Mouse (Mus musculus): ENCODE results near the gene Trp53rkb. TPM values are rescaled to one million over a fixed set of nuclear protein-coding genes. Genes with fewer than 3 reads are reported as not detected.
"Not testable (repeated sequence)": the region's sequence is repeated elsewhere in the genome, so short reads cannot be mapped to it uniquely, and the experiment has no call there.

Gene Trp53rkb
- polyA plus RNA-seq (2016; fragmentation: Nextera tagmentation; extraction: Ambion mirVana), result 8.0 and 13.3 TPM in 2 replicates

DNA sequence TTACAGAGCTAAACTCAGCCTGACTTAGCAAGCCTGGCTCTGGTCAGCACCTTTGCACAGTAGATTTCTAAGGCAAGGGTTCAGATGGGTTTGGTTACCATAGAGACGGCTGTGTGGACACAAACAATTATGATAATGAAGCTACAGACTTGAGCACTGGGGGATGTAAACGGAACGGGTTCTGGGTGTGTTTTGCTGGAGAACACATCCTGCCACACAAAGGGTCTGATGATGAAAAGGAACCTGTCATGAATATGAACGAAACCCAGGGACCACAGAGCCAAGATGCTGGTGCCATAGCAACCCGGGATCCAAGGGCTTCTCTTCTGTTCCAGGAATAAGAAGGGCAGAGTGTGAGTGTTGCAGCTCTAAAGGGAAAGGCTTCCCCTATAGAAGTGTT is at the start of gene Trp53rkb:
TSS of gene Trp53rkb (plus strand) at position 177 of the 400 bp plus-strand sequence.
- Histone ChIP-seq H3K9me3 (no peaks in the 10 kb centered on the region), H3K27ac (peak within 1 kb of the TSS; percentile 88), H3K36me3 (peaks cover 16% of the 10 kb centered on the region), H3K27me3 (ENCODE audit: insufficient read depth, poor library complexity, severe bottlenecking) (no peaks in the 10 kb centered on the region), H3K4me3 (peak within 1 kb of the TSS; percentile 81), H3K4me1 (peaks cover 15% of the 10 kb centered on the region)
- 85% methylated on average over 5 of the region's 5 CpGs for WGBS
- no peak for DNase-seq (ENCODE audit: low spot score)

DNA sequence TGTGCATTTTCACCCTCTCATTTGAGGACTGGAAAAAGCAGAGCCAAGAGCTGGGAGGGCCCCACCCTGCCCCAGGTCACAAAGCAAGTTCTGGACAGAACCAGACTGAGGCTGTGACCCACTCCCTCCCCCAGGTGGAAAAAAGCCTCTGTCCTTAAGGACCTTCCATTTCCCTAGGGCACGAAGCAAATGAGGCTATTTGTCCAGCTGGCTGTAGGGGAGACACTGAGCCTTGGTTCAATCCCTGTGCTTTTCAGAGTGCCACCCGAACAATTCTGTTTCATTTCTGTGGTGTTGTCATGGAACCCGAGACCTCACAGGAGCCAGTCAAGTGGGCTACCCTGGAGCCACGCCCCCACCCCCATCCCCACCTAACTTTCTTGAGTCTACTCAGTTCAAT is 48.8 kb upstream of the Trp53rkb start:
- Histone ChIP-seq H3K27me3 (ENCODE audit: insufficient read depth, poor library complexity, severe bottlenecking) (no peaks in the 10 kb centered on the region; the same call in 1 of the 2 replicates), H3K27ac (no peak overlapping the region), H3K4me1 (peaks cover 14% of the 10 kb centered on the region; the same call in 1 of the 2 replicates), H3K36me3 (no peaks in the 10 kb centered on the region), H3K4me3 (no peak overlapping the region), H3K9me3 (no peaks in the 10 kb centered on the region)
- no peak for DNase-seq (ENCODE audit: low spot score)
- 54% methylated on average over 4 of the region's 4 CpGs for whole genome bisulfite sequencing

DNA sequence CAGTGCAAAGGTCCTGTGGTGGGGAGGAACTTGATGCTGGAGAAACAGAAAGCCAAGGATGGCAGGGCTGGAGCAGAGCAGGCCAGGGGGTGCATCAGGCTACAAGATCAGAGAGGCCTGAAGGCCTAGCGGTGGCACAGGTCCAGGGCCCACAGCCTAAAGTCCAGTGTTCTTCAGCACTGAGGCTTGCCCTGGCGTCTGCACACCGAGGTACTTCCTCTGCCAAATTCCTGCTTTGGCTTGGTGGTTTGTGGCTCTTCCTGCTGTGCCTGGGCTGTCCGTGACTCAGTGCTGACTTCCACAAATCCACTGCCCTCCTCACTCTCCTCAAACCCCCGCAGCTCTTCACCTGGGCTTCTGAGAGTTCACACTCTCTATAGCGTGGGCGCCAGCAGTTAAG is 47.9 kb upstream of the Trp53rkb start:
- no peak for DNase-seq (ENCODE audit: low spot score)
- 68% methylated on average over 7 of the region's 7 CpGs for WGBS
- no peak overlapping the region for H3K4me3 ChIP-seq
- H3K27me3 ChIP-seq (ENCODE audit: insufficient read depth, poor library complexity, severe bottlenecking), result no peaks in the 10 kb centered on the region; the same call in 1 of the 2 replicates
- H3K4me1 ChIP-seq, result peaks cover 14% of the 10 kb centered on the region; the same call in 1 of the 2 replicates
- no peaks in the 10 kb centered on the region for H3K9me3 ChIP-seq
- H3K36me3 ChIP-seq, result no peaks in the 10 kb centered on the region
- no peak overlapping the region for H3K27ac ChIP-seq

DNA sequence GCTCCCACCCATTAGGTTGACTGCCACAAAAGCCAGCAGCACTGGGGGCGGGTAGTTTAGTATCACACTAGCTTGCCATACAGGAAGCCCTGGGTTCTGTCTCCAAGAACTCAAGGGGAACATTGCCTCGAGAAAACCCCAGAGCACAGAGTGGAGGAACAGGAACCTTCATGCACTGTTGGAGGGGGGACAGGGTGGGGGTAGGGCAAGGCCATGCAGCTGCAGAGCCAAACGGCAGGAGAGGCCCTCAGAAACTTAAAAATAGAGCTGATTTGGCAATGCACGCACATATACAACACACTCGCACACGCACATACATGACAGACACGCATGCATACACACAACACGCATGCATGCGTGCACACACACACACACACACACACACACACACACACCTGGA is 46.5 kb upstream of the Trp53rkb start:
- Histone ChIP-seq H3K4me1 (peaks cover 14% of the 10 kb centered on the region; the same call in 1 of the 2 replicates), H3K4me3 (no peak overlapping the region), H3K27me3 (ENCODE audit: insufficient read depth, poor library complexity, severe bottlenecking) (no peaks in the 10 kb centered on the region; the same call in 1 of the 2 replicates), H3K9me3 (no peaks in the 10 kb centered on the region), H3K27ac (no peak overlapping the region), H3K36me3 (no peaks in the 10 kb centered on the region)
- 80% methylated on average over 9 of the region's 9 CpGs for WGBS
- DNase-seq (ENCODE audit: low spot score), result no peak

DNA sequence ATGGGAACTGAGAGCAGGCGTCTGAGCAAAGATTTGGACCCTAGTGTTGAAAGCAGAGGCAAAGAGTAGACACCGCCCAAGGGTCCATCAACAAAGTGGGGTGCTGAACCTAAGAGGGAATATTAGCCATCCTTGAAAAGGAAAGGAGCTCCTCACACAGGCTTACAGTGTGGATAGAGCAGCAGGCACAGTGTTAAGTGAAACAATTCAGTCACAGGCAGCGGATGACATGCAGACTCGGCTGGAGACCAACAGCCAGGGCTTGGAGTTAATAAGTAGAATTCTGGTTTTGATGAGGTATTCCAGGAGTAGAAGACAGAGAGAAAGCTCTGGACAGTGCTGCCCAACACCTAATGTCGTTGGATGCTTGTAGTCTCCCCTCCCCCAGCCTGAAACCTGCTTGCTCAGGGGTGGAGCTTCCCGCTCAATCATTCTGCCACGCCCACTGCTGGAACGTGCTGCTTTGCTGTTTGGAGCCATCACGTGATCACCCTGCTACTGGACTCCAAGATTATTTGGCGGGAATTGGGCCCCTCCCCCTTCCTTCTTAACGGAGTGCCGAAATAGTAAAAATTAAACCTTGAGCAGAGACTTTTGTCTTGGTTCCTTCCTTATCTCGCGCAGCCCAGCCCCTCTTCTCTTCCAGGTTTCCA is 45.9 kb upstream of the Trp53rkb start:
- not testable (repeated sequence) for DNase-seq (ENCODE audit: low spot score); H3K36me3 ChIP-seq; H3K27me3 ChIP-seq (ENCODE audit: insufficient read depth, poor library complexity, severe bottlenecking); H3K4me3 ChIP-seq; H3K9me3 ChIP-seq
- H3K4me1 ChIP-seq, result peaks cover 14% of the 10 kb centered on the region; the same call in 1 of the 2 replicates
- H3K27ac ChIP-seq, result peak overlapping the region; percentile 18; the same call in 1 of the 2 replicates
- WGBS, result 47% methylated on average over 14 of the region's 14 CpGs

DNA sequence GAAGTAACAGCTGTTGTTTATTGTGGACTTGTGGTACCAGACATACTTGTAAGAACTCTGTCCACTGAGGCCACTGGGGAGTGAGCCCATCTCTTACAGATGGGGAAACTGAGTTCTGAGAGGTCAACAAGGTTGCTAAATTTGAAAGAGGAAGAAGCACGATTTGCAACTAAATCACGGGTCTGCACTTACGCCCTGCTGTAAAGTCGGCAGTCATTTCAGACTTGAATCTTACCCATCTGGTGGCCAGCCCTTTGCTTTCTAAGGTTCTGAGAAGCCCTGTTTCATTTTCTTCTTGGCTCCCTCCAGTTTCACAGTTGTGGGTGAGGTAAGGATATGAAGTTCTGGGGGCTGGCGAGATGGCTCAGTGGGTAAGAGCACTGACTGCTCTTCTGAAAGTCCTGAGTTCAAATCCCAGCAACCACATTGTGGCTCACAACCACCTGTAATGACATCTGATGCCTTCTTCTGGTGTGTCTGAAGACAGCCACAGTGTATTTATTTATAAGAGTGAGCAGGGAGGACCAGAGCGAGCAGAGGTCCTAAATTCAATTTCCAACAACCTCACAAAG is 41.6 kb upstream of the Trp53rkb start:
- H3K4me3 ChIP-seq, result no peak overlapping the region
- H3K4me1 ChIP-seq, result peaks cover 6% of the 10 kb centered on the region; the same call in 1 of the 2 replicates
- DNase-seq (ENCODE audit: low spot score), result no peak
- H3K36me3 ChIP-seq, result no peaks in the 10 kb centered on the region
- H3K27ac ChIP-seq, result no peak overlapping the region
- no peaks in the 10 kb centered on the region for H3K9me3 ChIP-seq
- WGBS, result 86% methylated on average over 6 of the region's 6 CpGs
- peaks cover 4% of the 10 kb centered on the region; the same call in 1 of the 2 replicates for H3K27me3 ChIP-seq (ENCODE audit: insufficient read depth, poor library complexity, severe bottlenecking)

DNA sequence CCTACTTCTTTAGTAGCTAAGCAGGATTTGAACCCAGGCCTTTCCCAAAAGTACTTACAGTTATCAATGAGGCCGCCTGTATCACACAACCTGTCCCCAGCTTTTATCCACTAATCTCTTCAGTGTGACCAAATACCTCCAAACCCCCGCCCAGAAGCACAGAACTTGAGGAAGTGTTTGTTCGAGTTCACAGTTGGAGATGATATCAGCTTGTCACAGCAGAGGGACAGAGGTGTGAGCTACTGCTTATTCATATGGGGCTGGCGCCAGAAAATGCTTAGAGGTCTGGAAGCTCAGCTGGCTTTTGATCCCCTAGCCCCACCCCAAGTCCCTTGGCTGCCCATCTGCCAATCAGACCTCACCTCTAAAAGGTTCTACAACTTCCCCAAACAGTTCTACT is 38.1 kb upstream of the Trp53rkb start:
- peaks cover 19% of the 10 kb centered on the region; the same call in 1 of the 2 replicates for H3K27me3 ChIP-seq (ENCODE audit: insufficient read depth, poor library complexity, severe bottlenecking)
- H3K4me3 ChIP-seq, result no peak overlapping the region
- 52% methylated on average over 4 of the region's 4 CpGs for WGBS

DNA sequence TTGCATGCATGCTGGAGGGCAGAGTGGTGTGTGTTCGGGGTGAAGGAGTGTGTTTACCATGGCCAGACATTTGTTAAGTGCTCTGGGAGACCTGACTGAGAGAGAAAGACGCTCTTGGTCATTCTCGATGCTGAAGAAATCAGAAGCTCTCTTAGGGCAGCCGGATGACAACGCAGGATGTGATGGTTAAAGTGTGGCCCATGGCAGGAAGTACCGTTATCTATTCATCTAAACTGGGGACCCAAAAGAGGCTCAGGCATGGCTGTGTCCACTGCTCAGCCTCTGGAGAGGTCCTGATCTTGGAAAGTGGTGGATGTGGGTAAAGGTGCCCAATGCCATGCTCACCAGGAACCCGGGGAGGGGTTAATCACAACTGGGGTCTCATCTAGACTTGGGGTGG is 37.6 kb upstream of the Trp53rkb start:
- DNase-seq (ENCODE audit: low spot score), result no peak
- H3K4me3 ChIP-seq, result no peak overlapping the region
- no peaks in the 10 kb centered on the region for H3K36me3 ChIP-seq
- H3K4me1 ChIP-seq, result peaks cover 7% of the 10 kb centered on the region; the same call in 1 of the 2 replicates
- peaks cover 19% of the 10 kb centered on the region; the same call in 1 of the 2 replicates for H3K27me3 ChIP-seq (ENCODE audit: insufficient read depth, poor library complexity, severe bottlenecking)
- H3K27ac ChIP-seq, result no peak overlapping the region
- no peaks in the 10 kb centered on the region for H3K9me3 ChIP-seq
- WGBS, result 76% methylated on average over 7 of the region's 7 CpGs

More for the DNA sequence above, 38.1 kb upstream of the Trp53rkb start:
- H3K36me3 ChIP-seq, result no peaks in the 10 kb centered on the region
- peaks cover 7% of the 10 kb centered on the region; the same call in 1 of the 2 replicates for H3K4me1 ChIP-seq
- no peak for DNase-seq (ENCODE audit: low spot score)
- H3K9me3 ChIP-seq, result no peaks in the 10 kb centered on the region
- no peak overlapping the region for H3K27ac ChIP-seq

DNA sequence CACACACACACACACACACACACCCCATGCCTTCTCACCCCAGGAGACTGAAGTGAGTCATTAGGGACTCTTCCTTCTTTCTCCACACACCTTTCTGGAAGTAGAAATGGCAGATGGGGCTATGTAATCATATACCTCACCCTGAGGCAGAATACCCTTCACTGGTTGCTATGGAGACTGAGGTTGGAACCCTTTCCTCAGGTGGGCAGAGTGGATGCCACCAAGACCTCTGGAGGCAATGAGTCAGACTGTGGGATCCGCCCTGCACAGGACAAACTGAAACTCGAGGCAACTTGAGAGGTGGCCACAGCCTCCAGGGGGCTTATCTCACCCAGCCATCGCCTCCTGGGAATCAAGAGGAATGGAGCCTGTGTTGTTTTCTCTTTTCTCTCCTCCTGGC is 34.4 kb upstream of the Trp53rkb start:
- no peaks in the 10 kb centered on the region for H3K36me3 ChIP-seq

DNA sequence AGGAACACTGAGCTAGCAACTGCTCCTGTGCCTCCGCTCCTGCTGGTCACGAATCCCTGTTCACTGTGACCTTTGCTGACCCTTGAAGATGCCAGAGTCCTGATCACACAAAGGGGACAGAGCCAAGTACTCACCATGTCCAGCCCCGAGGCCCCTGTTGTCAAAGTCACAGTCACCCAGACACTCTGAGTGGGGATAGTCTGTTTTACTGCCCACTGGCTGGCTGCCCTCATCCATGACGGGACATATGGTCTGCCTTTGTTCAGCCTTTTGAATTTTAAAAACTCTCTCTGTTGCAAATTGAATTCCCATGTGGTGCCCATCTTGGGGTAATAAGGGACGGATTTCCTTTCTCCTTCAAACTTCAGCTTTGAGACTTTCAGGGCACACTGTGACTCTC is 28.3 kb upstream of the Trp53rkb start:
- 43% methylated on average over 5 of the region's 5 CpGs for WGBS

More for the DNA sequence above, 34.4 kb upstream of the Trp53rkb start:
- Histone ChIP-seq H3K4me1 (peaks cover 7% of the 10 kb centered on the region; the same call in 1 of the 2 replicates), H3K27me3 (ENCODE audit: insufficient read depth, poor library complexity, severe bottlenecking) (peaks cover 19% of the 10 kb centered on the region; the same call in 1 of the 2 replicates), H3K27ac (no peak overlapping the region), H3K9me3 (no peaks in the 10 kb centered on the region), H3K4me3 (no peak overlapping the region)
- no peak for DNase-seq (ENCODE audit: low spot score)
- 5% methylated on average over 3 of the region's 3 CpGs for WGBS

DNA sequence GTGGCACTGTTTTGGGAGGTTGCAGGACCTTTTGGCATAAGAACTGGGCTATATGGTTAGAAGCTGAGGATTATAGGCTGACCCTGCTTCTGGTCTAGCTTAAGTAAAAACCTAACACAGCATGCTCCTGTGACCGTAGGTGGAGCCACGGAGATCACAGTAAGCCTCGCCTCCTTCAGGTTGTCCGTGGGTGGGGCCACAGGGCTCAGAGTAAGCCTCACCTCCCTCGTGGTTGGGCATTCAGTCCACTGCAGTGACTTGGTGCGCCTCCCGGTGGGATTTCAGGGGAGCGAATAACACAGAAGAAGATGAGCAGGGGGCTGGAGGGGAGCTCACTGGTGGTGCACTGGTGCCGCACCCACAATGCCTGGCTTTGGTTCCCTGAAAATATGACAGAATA is 24.7 kb upstream of the Trp53rkb start:
- no peaks in the 10 kb centered on the region for H3K27me3 ChIP-seq (ENCODE audit: insufficient read depth, poor library complexity, severe bottlenecking)
- no peak overlapping the region for H3K4me3 ChIP-seq
- 0 out of 2 replicates have a peak, but pooled peaks cover 3% of the 10 kb centered on the region for H3K4me1 ChIP-seq
- no peaks in the 10 kb centered on the region for H3K36me3 ChIP-seq
- WGBS, result 65% methylated on average over 9 of the region's 9 CpGs
- no peak for DNase-seq (ENCODE audit: low spot score)
- H3K9me3 ChIP-seq, result no peaks in the 10 kb centered on the region
- H3K27ac ChIP-seq, result no peak overlapping the region

More for the DNA sequence above, 28.3 kb upstream of the Trp53rkb start:
- Histone ChIP-seq H3K4me3 (no peak overlapping the region), H3K27ac (no peak overlapping the region), H3K36me3 (no peaks in the 10 kb centered on the region), H3K4me1 (0 out of 2 replicates have a peak, but pooled peaks cover 3% of the 10 kb centered on the region), H3K27me3 (ENCODE audit: insufficient read depth, poor library complexity, severe bottlenecking) (no peaks in the 10 kb centered on the region), H3K9me3 (no peaks in the 10 kb centered on the region)
- DNase-seq (ENCODE audit: low spot score), result no peak

DNA sequence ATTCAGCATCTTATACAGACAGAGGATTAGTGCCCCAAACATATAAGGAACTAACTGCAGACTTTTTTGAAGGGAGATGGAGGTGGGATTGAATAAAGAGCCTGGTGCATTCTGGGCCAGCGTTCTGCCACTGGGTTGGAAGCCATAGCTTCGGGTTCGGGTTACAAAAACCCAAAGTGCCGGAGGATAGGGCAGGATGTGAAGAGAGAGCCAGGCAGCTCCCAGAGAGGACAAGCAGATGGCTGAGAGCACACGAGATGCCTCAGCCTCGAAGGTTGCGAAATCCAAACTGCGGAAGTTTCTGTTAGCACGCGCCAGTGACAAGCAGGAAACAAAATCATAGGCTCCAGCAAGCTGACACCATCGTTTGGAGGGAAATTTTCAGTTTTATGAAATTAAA is 20.9 kb upstream of the Trp53rkb start:
- Histone ChIP-seq H3K4me3 (no peak overlapping the region), H3K36me3 (no peaks in the 10 kb centered on the region), H3K27ac (no peak overlapping the region), H3K9me3 (no peaks in the 10 kb centered on the region), H3K4me1 (no peaks in the 10 kb centered on the region), H3K27me3 (ENCODE audit: insufficient read depth, poor library complexity, severe bottlenecking) (no peaks in the 10 kb centered on the region)
- no peak for DNase-seq (ENCODE audit: low spot score)
- 64% methylated on average over 11 of the region's 11 CpGs for WGBS

DNA sequence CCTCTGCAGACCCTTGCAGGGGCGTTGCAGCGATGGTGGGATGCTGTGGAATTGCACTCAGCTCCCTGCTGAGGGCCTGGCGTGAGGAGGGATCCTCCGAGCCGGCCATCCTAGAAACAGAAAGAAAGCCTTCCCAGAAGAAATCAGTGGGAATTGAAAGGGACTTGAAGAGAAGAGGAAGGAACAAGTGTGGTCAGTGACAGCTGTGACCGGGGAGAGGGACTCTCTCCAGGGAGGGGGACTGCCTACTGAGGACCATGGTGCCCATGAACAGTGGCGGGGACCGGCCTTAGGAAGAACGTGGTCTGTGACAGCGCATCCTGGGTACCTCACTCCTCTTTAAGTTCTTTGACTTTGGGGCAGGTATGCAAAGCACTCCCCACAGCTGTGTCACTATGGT is 18.7 kb upstream of the Trp53rkb start:
- no peaks in the 10 kb centered on the region for H3K36me3 ChIP-seq
- no peak overlapping the region for H3K4me3 ChIP-seq
- no peaks in the 10 kb centered on the region for H3K27me3 ChIP-seq (ENCODE audit: insufficient read depth, poor library complexity, severe bottlenecking)
- H3K27ac ChIP-seq, result no peak overlapping the region
- 76% methylated on average over 10 of the region's 10 CpGs for WGBS
- H3K4me1 ChIP-seq, result no peaks in the 10 kb centered on the region
- H3K9me3 ChIP-seq, result no peaks in the 10 kb centered on the region
- DNase-seq (ENCODE audit: low spot score), result no peak
